ENCODE assay signal across 8 mouse cellular contexts in the genomic region with DNA sequence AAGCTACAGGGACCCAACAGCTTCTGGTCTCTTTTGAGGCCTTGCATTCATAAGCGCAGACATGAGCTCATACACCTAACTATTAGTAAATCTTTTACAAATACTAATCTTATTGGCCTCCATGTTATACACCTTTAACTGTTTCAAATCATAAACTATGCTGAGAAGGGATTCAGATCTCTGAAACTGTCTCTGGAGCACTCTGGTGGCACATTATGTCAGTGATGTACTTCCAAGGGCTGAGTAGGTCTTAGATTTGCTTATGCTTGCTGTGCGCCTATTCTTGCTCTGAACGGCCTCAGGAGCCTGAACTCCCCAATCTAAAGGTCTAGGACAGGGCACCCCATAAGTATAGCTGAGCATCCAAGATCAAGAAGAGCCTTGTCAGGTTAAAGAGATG. TPM values are rescaled to one million over a fixed set of nuclear protein-coding genes. Genes with fewer than 3 reads are reported as not detected.
DNase-seq lines count a peak whose midpoint lies in the region; ATAC-seq and TF ChIP-seq lines count a peak whose summit lies in the region.

No protein-coding gene starts in this region.

- H3K27me3 ChIP-seq in kidney, postnatal 0 days (ENCODE audit: insufficient read depth, low read length) = no peaks in the 10 kb centered on the region
- H3K27me3 ChIP-seq in embryonic facial prominence, embryonic 12.5 days = no peaks in the 10 kb centered on the region
- H3K27me3 ChIP-seq in intestine, embryonic 15.5 days (replicated peaks) = no peaks in the 10 kb centered on the region
- no peaks in the 10 kb centered on the region for H3K27me3 ChIP-seq in neural tube, embryonic 12.5 days (replicated peaks)

- no peak for DNase-seq in kidney, postnatal 0 days (ENCODE audit: low spot score)
- no peak for DNase-seq in kidney, adult 9 months
- DNase-seq in natural killer cell, adult 2 months (ENCODE audit: low spot score in 2 of 2) = no peak
- DNase-seq in urinary bladder, postnatal 25 days (ENCODE audit: low spot score) = no peak
- no peak for DNase-seq in layer of hippocampus, adult 9-10 months (ENCODE audit: low spot score)

- WGBS in kidney, postnatal 0 days = 64% methylated on average over 3 of the region's 3 CpGs
- 74% methylated on average over 3 of the region's 3 CpGs for WGBS in embryonic facial prominence, embryonic 12.5 days
- WGBS in intestine, embryonic 15.5 days = 66% methylated on average over 3 of the region's 3 CpGs
- 71% methylated on average over 3 of the region's 3 CpGs for WGBS in neural tube, embryonic 12.5 days

- TF ChIP-seq CTCF in kidney, postnatal 0 days (IDR thresholded peaks at IDR 0.05; ENCODE audit: low read depth) = no peak

- H3K9ac ChIP-seq in kidney, postnatal 0 days (ENCODE audit: low read depth, low read length) = peak overlapping the region; percentile 79; the same call in 1 of the 2 replicates
- peak overlapping the region; percentile 92; the same call in 1 of the 2 replicates for H3K9ac ChIP-seq in embryonic facial prominence, embryonic 12.5 days
- H3K9ac ChIP-seq in intestine, embryonic 15.5 days = peak overlapping the region; percentile 36
- peak overlapping the region; percentile 40 for H3K9ac ChIP-seq in neural tube, embryonic 12.5 days

- no peaks in the 10 kb centered on the region for H3K9me3 ChIP-seq in kidney, postnatal 0 days (replicated peaks; ENCODE audit: low read length)
- H3K9me3 ChIP-seq in embryonic facial prominence, embryonic 12.5 days = no peaks in the 10 kb centered on the region
- H3K9me3 ChIP-seq in intestine, embryonic 15.5 days = no peaks in the 10 kb centered on the region
- H3K9me3 ChIP-seq in neural tube, embryonic 12.5 days = no peaks in the 10 kb centered on the region

- H3K4me1 ChIP-seq in kidney, postnatal 0 days (replicated peaks; ENCODE audit: insufficient read depth, low read length) = peaks cover 27% of the 10 kb centered on the region
- peaks cover 40% of the 10 kb centered on the region for H3K4me1 ChIP-seq in embryonic facial prominence, embryonic 12.5 days
- peaks cover 32% of the 10 kb centered on the region for H3K4me1 ChIP-seq in intestine, embryonic 15.5 days (replicated peaks)
- H3K4me1 ChIP-seq in neural tube, embryonic 12.5 days = peaks cover 44% of the 10 kb centered on the region

- ATAC-seq in kidney, postnatal 0 days (replicated peaks; ENCODE audit: low FRiP score, low read depth) = no peak
- ATAC-seq in embryonic facial prominence, embryonic 12.5 days (ENCODE audit: insufficient number of reproducible peaks, insufficient read depth, low FRiP score, low TSS enrichment) = no peak
- ATAC-seq in intestine, embryonic 15.5 days = no peak
- ATAC-seq in neural tube, embryonic 12.5 days (ENCODE audit: low FRiP score, low read depth) = no peak

- peaks cover 17% of the 10 kb centered on the region; the same call in 1 of the 2 replicates for H3K36me3 ChIP-seq in kidney, postnatal 0 days (ENCODE audit: insufficient read depth, low read length)
- H3K36me3 ChIP-seq in embryonic facial prominence, embryonic 12.5 days = peaks cover 37% of the 10 kb centered on the region
- H3K36me3 ChIP-seq in intestine, embryonic 15.5 days = peaks cover 15% of the 10 kb centered on the region
- peaks cover 29% of the 10 kb centered on the region for H3K36me3 ChIP-seq in neural tube, embryonic 12.5 days

- peak overlapping the region; percentile 98 for H3K27ac ChIP-seq in kidney, postnatal 0 days
- peak overlapping the region; percentile 100 for H3K27ac ChIP-seq in embryonic facial prominence, embryonic 12.5 days
- peak overlapping the region; percentile 99 for H3K27ac ChIP-seq in intestine, embryonic 15.5 days
- peak overlapping the region; percentile 99; the same call in 1 of the 2 replicates for H3K27ac ChIP-seq in neural tube, embryonic 12.5 days

- no peak overlapping the region for H3K4me3 ChIP-seq in kidney, postnatal 0 days (replicated peaks; ENCODE audit: low read depth, low read length)
- H3K4me3 ChIP-seq in embryonic facial prominence, embryonic 12.5 days = peak overlapping the region; percentile 65
- peak overlapping the region; percentile 59 for H3K4me3 ChIP-seq in intestine, embryonic 15.5 days (replicated peaks)
- H3K4me3 ChIP-seq in neural tube, embryonic 12.5 days = peak overlapping the region; percentile 64

- peak overlapping the region; percentile 86 for H3K4me2 ChIP-seq in kidney, postnatal 0 days (ENCODE audit: low read length)
- H3K4me2 ChIP-seq in embryonic facial prominence, embryonic 12.5 days (replicated peaks) = peak overlapping the region; percentile 77
- peak overlapping the region; percentile 89 for H3K4me2 ChIP-seq in intestine, embryonic 15.5 days (replicated peaks)
- peak overlapping the region; percentile 77 for H3K4me2 ChIP-seq in neural tube, embryonic 12.5 days (replicated peaks)

RNA-seq across cellular contexts. Expression of gene Grcc10, which starts 0.7 kb away (rescaled TPM):
- polyA plus RNA-seq in kidney, postnatal 0 days (2015; fragmentation: Nextera tagmentation; extraction: Ambion mirVana) = 549 and 600 TPM in 2 replicates
- polyA plus RNA-seq in embryonic facial prominence, embryonic 12.5 days (2016; fragmentation: Nextera tagmentation; extraction: Ambion mirVana) = 498 and 530 TPM in 2 replicates
- polyA plus RNA-seq in intestine, embryonic 15.5 days (2015; fragmentation: Nextera tagmentation; extraction: Ambion mirVana) = 337 and 341 TPM in 2 replicates
- 527 and 552 TPM in 2 replicates for polyA plus RNA-seq in neural tube, embryonic 12.5 days (2016; fragmentation: Nextera tagmentation; extraction: Ambion mirVana)

RNA-seq across cellular contexts. Expression of gene Ptpn6, which starts 3.3 kb away (rescaled TPM):
- polyA plus RNA-seq in kidney, postnatal 0 days (2015; fragmentation: Nextera tagmentation; extraction: Ambion mirVana) = 13.0 and 13.6 TPM in 2 replicates
- polyA plus RNA-seq in embryonic facial prominence, embryonic 12.5 days (2016; fragmentation: Nextera tagmentation; extraction: Ambion mirVana) = 6.7 TPM in 2 replicates
- polyA plus RNA-seq in intestine, embryonic 15.5 days (2015; fragmentation: Nextera tagmentation; extraction: Ambion mirVana) = 16.7 and 17.7 TPM in 2 replicates
- polyA plus RNA-seq in neural tube, embryonic 12.5 days (2016; fragmentation: Nextera tagmentation; extraction: Ambion mirVana) = 4.8 and 6.6 TPM in 2 replicates

RNA-seq across cellular contexts. Expression of gene Gm45234, which starts 14.0 kb away (rescaled TPM):
- polyA plus RNA-seq in kidney, postnatal 0 days (2015; fragmentation: Nextera tagmentation; extraction: Ambion mirVana) = not detected in 2 replicates
- polyA plus RNA-seq in embryonic facial prominence, embryonic 12.5 days (2016; fragmentation: Nextera tagmentation; extraction: Ambion mirVana) = not detected in 2 replicates
- not detected in 2 replicates for polyA plus RNA-seq in intestine, embryonic 15.5 days (2015; fragmentation: Nextera tagmentation; extraction: Ambion mirVana)
- polyA plus RNA-seq in neural tube, embryonic 12.5 days (2016; fragmentation: Nextera tagmentation; extraction: Ambion mirVana) = not detected in 2 replicates

RNA-seq across cellular contexts. Expression of gene Atn1, which starts 14.5 kb away (rescaled TPM):
- polyA plus RNA-seq in kidney, postnatal 0 days (2015; fragmentation: Nextera tagmentation; extraction: Ambion mirVana) = 13.0 and 13.7 TPM in 2 replicates
- 20.1 and 20.5 TPM in 2 replicates for polyA plus RNA-seq in embryonic facial prominence, embryonic 12.5 days (2016; fragmentation: Nextera tagmentation; extraction: Ambion mirVana)
- polyA plus RNA-seq in intestine, embryonic 15.5 days (2015; fragmentation: Nextera tagmentation; extraction: Ambion mirVana) = 10.5 and 11.9 TPM in 2 replicates
- polyA plus RNA-seq in neural tube, embryonic 12.5 days (2016; fragmentation: Nextera tagmentation; extraction: Ambion mirVana) = 16.8 and 17.4 TPM in 2 replicates

RNA-seq across cellular contexts. Expression of gene Eno2, which starts 27.6 kb away (rescaled TPM):
- 7.6 TPM in 2 replicates for polyA plus RNA-seq in kidney, postnatal 0 days (2015; fragmentation: Nextera tagmentation; extraction: Ambion mirVana)
- 9.7 and 10.2 TPM in 2 replicates for polyA plus RNA-seq in embryonic facial prominence, embryonic 12.5 days (2016; fragmentation: Nextera tagmentation; extraction: Ambion mirVana)
- polyA plus RNA-seq in intestine, embryonic 15.5 days (2015; fragmentation: Nextera tagmentation; extraction: Ambion mirVana) = 6.0 and 6.8 TPM in 2 replicates
- polyA plus RNA-seq in neural tube, embryonic 12.5 days (2016; fragmentation: Nextera tagmentation; extraction: Ambion mirVana) = 25.2 and 27.8 TPM in 2 replicates

Comparison
In these comparisons a context has a peak if more than half of its experiments do, and no peak if none do; other contexts are left out.
1. H3K9ac ChIP-seq: peak in every context shown above with its lines; median percentile 92 in embryonic facial prominence, embryonic 12.5 days; 79 in kidney, postnatal 0 days; 40 in neural tube, embryonic 12.5 days; 36 in intestine, embryonic 15.5 days.